Mouse (Mus musculus) bone marrow macrophage, adult 2 months (primary cell): ENCODE measurements around the gene Arid1b.

ENCODE experiments used
- CTCF ChIP-seq: IDR thresholded peaks from 2 replicates; pipeline ENCODE4 v1.5.1; 2012; ENCODE audit warnings: low read depth, mild to moderate bottlenecking, low read length, moderate library complexity
- POLR2A ChIP-seq: IDR thresholded peaks from 2 replicates; pipeline ENCODE4 v1.6.1; 2012; ENCODE audit warnings: mild to moderate bottlenecking, low read depth, low read length, borderline replicate concordance

DNA sequence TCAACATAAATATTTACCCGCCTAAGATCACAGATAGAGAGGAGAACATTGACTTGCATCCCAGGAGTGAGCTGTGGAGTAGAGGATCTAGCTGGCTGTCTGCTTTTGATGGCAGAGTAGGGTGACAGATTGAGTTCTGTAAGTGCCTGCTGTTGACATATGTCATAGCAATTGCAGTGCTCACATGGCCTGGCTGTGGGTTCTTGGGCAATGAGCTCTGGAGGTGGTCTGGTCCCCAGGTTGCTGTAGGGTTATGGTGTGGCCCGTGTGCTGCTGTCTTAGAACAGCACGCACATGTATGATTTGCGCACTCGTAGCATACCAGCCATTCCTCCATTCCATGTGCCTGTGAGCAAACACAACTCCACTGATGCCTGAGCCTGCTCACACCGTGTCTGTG lies 71.1 kb downstream of the Arid1b start:
- TF ChIP-seq CTCF (no peak), POLR2A (no peak)
